Mouse (Mus musculus): ENCODE measurements around the gene Prrg2.
"Not testable (repeated sequence)": the region's sequence is repeated elsewhere in the genome, so short reads cannot be mapped to it uniquely, and the experiment has no call there.

Prrg2 gene

DNA sequence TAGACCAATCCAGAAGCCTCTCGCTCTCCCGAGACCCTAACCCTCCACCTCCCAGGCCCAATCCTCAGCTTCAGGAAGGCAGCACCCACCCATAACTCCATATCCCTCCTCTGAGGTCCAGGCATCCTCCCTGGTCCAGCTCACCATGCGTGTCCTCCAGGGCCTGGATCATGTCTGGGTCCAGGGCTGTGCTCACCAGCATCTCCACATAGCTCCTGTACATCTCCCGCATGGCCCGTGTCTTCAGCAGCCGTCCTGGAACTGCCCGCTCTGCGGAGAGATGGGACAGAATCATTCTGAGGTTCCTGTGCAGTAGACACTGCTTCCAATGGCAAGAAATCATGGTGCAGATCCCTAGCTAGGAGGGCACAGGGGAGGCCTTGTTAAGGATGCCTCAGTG lies 31.6 kb downstream of the Prrg2 start:
- DNase-seq, result no peak

GRCm38 (mm10) chr7:45029995-45030394 lies 32.5 kb downstream of the Prrg2 start:
- DNase-seq, result no peak

DNA sequence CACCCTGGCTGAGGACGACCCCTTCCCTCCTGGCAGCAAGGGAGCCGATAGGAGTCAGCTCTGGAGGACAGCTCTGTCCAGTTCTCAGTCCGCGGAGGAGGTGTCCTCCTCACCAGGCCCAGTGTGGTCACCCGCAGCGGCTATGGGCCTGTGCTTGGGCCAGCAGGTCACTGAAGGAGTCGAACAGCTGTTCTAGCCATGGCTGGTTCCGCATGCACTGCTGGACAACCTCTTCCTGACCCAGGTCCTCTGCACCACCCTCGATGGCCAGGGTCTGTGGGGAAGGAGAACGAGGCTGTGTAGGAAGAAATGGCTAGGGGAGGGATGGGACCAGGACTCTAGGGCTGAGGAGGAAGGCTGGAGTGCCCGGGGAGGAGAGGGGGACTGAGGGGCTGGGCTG lies 34.1 kb downstream of the Prrg2 start:
- DNase-seq, result no peak

GRCm38 (mm10) chr7:45027761-45028160 lies 34.7 kb downstream of the Prrg2 start:
- DNase-seq, result no peak

- no peak for DNase-seq
These were observed 36.2 kb downstream of the Prrg2 start for GRCm38 (mm10) chr7:45026256-45026655.

DNA sequence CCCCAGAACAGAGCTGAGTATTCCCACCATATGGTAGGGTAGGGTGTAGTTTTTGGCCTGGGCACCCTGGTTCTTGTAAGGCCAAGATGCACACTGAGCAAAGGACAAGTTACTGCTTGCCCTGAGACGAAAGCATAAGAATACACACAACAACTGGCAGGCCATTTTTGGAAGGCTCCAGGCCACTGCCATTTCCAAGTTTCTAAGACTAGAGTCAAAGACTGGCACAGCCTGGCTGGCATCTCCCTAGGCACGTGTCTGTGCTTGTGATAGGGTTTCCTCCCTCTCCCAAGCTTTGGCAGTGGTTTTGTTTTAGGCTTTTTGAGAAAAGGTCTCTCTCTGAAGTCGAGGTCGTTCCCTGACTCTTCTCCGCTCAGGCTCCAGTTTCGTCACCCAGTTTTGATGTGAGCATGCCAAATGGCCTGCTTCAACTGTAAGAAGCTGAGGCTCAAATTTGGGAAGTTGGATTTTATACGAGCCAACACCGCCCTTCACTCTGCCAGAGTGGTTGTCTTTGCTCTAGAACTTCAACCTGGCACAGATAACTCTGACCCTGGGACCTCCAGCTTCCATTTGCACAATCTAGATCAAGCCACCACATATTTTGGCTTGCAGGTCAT lies 36.8 kb downstream of the Prrg2 start:
- no peak for DNase-seq

DNA sequence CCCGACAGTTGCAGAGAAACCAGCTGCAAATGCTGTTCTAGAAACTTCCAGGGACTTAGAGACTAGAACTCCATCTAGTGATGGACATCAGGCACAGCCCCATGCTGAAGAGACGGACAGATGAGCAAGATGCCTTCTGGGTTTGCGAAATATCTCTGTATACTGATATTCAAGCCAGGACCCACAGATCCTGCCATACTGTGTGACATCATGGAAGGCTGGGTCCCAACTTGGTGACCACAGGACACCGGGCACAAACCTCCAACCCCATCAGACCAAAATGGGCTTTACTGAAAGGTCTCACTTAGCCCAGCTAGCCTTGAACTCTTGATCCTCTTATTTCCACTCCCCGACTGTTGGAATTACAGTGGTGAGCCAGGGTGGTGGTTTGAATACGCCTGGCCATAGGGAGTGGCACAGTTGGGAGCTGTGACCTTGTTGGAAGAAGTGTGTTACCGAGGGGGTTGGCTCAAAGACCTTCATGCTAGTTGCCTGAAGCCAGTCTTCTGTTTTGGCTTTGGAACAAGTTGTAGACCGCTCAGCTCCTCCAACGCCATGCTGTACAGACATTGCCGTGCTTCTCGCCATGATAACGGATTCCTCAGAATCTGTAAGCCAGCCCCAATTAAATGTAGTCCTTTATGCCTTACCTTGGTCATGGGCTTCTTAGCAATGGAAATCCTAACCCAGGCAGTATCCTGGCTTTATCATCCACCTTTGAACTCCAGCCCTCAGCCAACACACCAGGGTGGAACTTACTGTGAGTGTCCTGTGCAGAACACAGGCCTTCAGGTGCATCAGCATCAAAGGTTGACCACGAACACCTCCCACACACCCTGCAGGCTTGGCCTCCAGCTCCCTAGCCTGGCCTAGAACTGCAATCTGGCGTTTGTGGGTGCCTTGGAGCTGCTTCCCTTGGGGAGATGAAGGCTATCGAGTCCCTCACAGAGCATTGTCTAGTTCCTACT lies 37.9 kb downstream of the Prrg2 start:
- no peak for DNase-seq

- DNase-seq, result not testable (repeated sequence)
These were observed 38.8 kb downstream of the Prrg2 start for GRCm38 (mm10) chr7:45023711-45024110.

DNA sequence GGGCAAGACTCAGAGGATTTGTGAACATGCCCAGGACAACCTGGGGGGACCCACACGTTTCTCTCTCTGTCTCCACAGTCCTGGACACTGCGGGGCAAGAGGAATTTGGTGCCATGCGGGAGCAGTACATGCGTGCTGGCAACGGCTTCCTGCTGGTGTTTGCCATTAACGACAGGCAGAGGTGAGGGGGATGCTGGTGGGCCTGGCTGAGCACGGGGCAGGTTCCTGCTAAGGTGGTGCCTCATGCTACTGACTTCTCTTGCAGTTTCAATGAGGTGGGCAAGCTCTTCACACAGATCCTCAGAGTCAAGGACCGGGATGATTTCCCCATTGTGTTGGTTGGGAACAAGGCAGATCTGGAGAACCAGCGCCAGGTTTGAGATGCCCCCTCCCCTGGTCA lies 42.3 kb downstream of the Prrg2 start:
- DNase-seq, result no peak

DNA sequence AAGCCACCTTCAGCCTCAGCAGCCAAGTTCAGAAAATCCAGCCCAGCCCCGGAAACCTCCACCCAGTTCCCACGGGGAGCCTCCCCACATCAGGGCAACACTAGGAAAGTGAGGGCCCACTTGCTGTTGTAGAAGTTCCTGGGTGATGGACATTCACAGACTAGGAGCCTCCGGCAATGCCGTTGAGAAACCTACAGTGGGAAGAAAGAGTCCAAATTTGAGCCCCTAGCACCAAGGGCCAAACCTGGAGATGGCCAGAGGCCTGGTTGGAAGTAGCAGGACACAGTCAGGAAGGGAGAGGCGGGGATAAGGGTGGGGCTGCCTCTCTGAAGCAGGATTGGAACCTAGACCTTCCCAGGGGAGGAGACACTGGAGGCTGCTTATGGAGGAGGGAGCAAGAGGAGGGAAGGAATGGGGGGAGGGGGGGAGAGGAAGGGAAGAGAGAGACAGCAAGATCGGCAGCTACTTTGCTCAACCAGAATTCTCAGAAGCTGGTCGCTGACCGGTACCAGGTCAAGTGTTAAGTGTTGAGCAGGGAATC lies 43.4 kb downstream of the Prrg2 start:
- peak; percentile 92 for DNase-seq

GRCm38 (mm10) chr7:45017242-45018061 lies 45.0 kb downstream of the Prrg2 start, which contains the start of gene Rras:
TSS of gene Rras (plus strand) at chr7:45017961.
- peak; percentile 98 for DNase-seq

DNA sequence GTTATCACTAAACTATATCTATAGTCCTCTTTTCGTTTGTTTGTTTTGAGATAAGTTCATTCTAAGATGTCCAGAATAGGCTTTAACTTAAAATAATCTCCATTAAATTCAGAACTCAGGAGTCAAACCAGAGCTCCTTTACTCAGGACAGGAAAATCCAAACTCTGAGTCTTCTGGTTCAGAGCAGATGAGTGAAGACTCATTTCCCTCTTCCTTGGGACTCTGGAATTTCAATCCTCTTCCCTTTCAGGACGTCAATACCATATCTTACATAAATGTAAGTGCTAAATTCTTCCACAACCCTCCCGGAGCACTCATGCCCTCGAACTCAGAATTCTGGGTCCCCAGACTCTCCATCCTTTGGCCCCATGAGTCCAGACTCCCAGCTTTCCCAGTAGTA lies 45.7 kb downstream of the Prrg2 start:
- DNase-seq, result no peak

DNA sequence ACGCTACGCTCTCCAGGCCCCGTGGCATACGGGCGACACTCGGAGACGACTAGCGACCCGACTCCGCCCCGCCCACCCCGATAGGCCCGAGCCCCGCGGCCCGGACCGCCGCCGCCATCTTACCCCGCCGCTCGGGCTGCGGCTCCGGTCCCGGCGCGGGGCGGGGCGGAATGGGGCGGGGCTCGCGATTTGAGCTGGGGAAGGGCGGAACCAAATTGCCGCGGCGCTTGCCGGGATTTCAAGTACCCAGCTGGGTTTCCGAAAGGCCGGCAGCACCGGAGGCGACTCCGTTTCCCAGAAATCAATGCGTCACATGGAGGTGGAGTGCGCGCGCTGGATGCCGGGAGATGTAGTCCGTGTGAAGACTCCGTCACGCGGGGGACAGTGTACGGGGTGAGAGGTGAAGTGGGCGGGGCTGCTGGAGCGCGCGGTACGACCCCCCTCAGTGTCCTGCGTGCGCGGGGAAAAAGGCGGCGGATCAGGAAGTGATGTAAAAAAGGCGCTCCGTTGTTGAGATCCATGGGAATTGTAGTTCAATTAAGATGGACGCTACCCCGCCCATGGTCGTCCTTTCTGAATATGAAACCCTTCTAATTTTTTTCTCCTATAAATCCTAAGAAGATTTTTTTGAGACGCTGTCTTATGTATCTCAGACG lies 46.4 kb downstream of the Prrg2 start, which contains the start of gene Scaf1:
TSS of gene Scaf1 (minus strand) at position 407 of the 656 bp plus-strand sequence.
- DNase-seq, result peak; percentile 100

- DNase-seq, result no peak
These were observed 47.0 kb downstream of the Prrg2 start for GRCm38 (mm10) chr7:45015344-45015956.

GRCm38 (mm10) chr7:45014096-45014451 lies 48.4 kb downstream of the Prrg2 start:
- DNase-seq, result no peak

GRCm38 (mm10) chr7:45013366-45014095 lies 48.9 kb downstream of the Prrg2 start:
- DNase-seq, result no peak

DNA sequence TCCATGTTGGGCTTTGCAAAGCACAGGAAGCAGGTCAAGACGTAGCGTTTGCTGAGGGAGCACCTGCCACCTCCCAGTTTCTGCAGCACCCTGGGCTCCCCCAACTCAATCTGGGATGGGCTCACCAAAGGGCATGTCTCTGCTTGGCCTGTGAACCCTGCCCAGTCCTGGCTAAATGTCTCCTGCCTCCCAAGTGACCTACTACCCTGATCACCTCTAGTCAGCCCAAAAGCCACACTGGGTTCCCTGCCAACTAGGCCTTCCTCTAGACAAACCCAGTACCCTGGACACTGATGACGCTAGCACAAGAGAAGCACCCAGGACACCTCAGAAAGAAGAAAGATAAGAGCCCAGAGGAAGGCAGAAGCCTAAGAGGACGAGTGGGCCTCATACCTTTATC lies 49.7 kb downstream of the Prrg2 start:
- no peak for DNase-seq

- DNase-seq, result no peak
These were observed 50.5 kb downstream of the Prrg2 start for GRCm38 (mm10) chr7:45012011-45012410.

GRCm38 (mm10) chr7:45008411-45008810 lies 54.1 kb downstream of the Prrg2 start:
- no peak for DNase-seq

- no peak for DNase-seq
These were observed 54.6 kb downstream of the Prrg2 start for GRCm38 (mm10) chr7:45007846-45008245.

- DNase-seq, result no peak
These were observed 55.3 kb downstream of the Prrg2 start for GRCm38 (mm10) chr7:45007141-45007540.
